Mouse (Mus musculus) lung, postnatal 0 days (tissue): ENCODE data around the gene Ehmt1.

ENCODE experiments used
- CTCF ChIP-seq: IDR thresholded peaks from 2 replicates; pipeline ENCODE4 v1.5.1; 2016; ENCODE audit warnings: antibody characterized with exemption, mild to moderate bottlenecking
- EP300 ChIP-seq: IDR thresholded peaks from 2 replicates; pipeline ENCODE4 v1.6.1; 2016; ENCODE audit warnings: antibody characterized with exemption, mild to moderate bottlenecking, control low read depth

GRCm38 (mm10) chr2:24762446-24762960 is 156.9 kb downstream of the Ehmt1 start:
- TF ChIP-seq CTCF (no peak), EP300 (no peak)
